Mouse (Mus musculus) cerebellum, adult 11-12 months (tissue): ENCODE results near the gene Hoxa6.

Source experiments
- DNase-seq: peaks from one replicate; pipeline ENCODE4 v3.0.0; 2022

Hoxa6 gene

GRCm38 (mm10) chr6:52213119-52213986 is 4.8 kb upstream of the Hoxa6 start, which contains the start of the genes Hoxa3 and Gm28308:
Gene Hoxa3 (minus strand): TSS chr6:52213336.
Gene Gm28308 (minus strand): TSS chr6:52213339.
- no peak for DNase-seq

GRCm38 (mm10) chr6:52212556-52213118 is 4.1 kb upstream of the Hoxa6 start:
- DNase-seq, result no peak

GRCm38 (mm10) chr6:52211961-52212360 is 3.4 kb upstream of the Hoxa6 start:
- no peak for DNase-seq

GRCm38 (mm10) chr6:52211170-52211935 is 2.8 kb upstream of the Hoxa6 start:
- DNase-seq, result peak; percentile 45

GRCm38 (mm10) chr6:52209685-52210046 is 1.1 kb upstream of the Hoxa6 start:
- no peak for DNase-seq

- DNase-seq, result no peak
Measured at GRCm38 (mm10) chr6:52208868-52209684, 554 bp upstream of the Hoxa6 start.

- DNase-seq, result no peak
Measured at GRCm38 (mm10) chr6:52207684-52207976, 892 bp downstream of the Hoxa6 start.

- DNase-seq, result no peak
Measured at GRCm38 (mm10) chr6:52206882-52207683, 1.4 kb downstream of the Hoxa6 start.

GRCm38 (mm10) chr6:52205638-52206621 is 2.6 kb downstream of the Hoxa6 start:
- no peak for DNase-seq

- no peak for DNase-seq
Measured at GRCm38 (mm10) chr6:52205221-52205620, 3.3 kb downstream of the Hoxa6 start.

- DNase-seq, result no peak
Measured at GRCm38 (mm10) chr6:52204050-52204752, 4.3 kb downstream of the Hoxa6 start, which contains the start of gene Hoxa5. Gene Hoxa5 (minus strand): TSS chr6:52204587.

- no peak for DNase-seq
Measured at GRCm38 (mm10) chr6:52203371-52204049, 5.0 kb downstream of the Hoxa6 start.

GRCm38 (mm10) chr6:52203121-52203370 is 5.5 kb downstream of the Hoxa6 start:
- no peak for DNase-seq

GRCm38 (mm10) chr6:52202362-52203120 is 6.0 kb downstream of the Hoxa6 start:
- DNase-seq, result no peak

GRCm38 (mm10) chr6:52201269-52201668 is 7.3 kb downstream of the Hoxa6 start:
- no peak for DNase-seq

GRCm38 (mm10) chr6:52200751-52201250 is 7.7 kb downstream of the Hoxa6 start:
- DNase-seq, result no peak

- no peak for DNase-seq
Measured at GRCm38 (mm10) chr6:52200073-52200750, 8.3 kb downstream of the Hoxa6 start.

- no peak for DNase-seq
Measured at GRCm38 (mm10) chr6:52197271-52197670, 11.3 kb downstream of the Hoxa6 start.
